Mouse (Mus musculus) myocyte (in vitro differentiated cells): ENCODE results near the gene Plekhm3. TPM values are rescaled to one million over a fixed set of nuclear protein-coding genes. Genes with fewer than 3 reads are reported as not detected.

Experiments used
- H3K27me3 ChIP-seq: one replicate; pipeline ENCODE4 v1.6.1; 2011; ENCODE audit not compliant: control insufficient read depth, insufficient read depth, insufficient read length
- H3K36me3 ChIP-seq: one replicate; pipeline ENCODE4 v1.6.1; 2011; ENCODE audit not compliant: control insufficient read depth, insufficient read depth
- H3K4me2 ChIP-seq: one replicate; pipeline ENCODE4 v1.6.1; 2011; ENCODE audit warnings: low read depth, control low read depth
- H3K4me3 ChIP-seq: one replicate; pipeline ENCODE4 v1.5.1; 2011; ENCODE audit warnings: mild to moderate bottlenecking, control low read depth, moderate library complexity
- H3K79me2 ChIP-seq: one replicate; pipeline ENCODE4 v1.6.1; 2011; ENCODE audit not compliant: control insufficient read depth, insufficient read depth
- H3ac ChIP-seq: one replicate; pipeline ENCODE4 v1.6.1; 2011; ENCODE audit not compliant: control insufficient read depth, insufficient read length
- CEBPB ChIP-seq: IDR thresholded peaks from 2 replicates; pipeline ENCODE4 v1.6.1; 2011; ENCODE audit warnings: mild to moderate bottlenecking, moderate library complexity; ENCODE audit not compliant: poor library complexity, insufficient read depth, severe bottlenecking
- E2F4 ChIP-seq: IDR thresholded peaks from one replicate; pipeline ENCODE4 v1.6.1; 2011; ENCODE audit warnings: mild to moderate bottlenecking, control low read depth, moderate library complexity; ENCODE audit not compliant: insufficient read depth
- MAX ChIP-seq: IDR thresholded peaks from one replicate; pipeline ENCODE4 v1.6.1; 2011; ENCODE audit warnings: low read depth, mild to moderate bottlenecking, control low read depth
- MYOD1 ChIP-seq, 3 experiments: IDR thresholded peaks; one replicate each; pipeline ENCODE4 v1.6.1; 2011; ENCODE audit warnings: control low read depth in 2 of 3, low read depth in 2 of 3, mild to moderate bottlenecking in 2 of 3, moderate library complexity in 1 of 3; ENCODE audit not compliant: insufficient read length in 2 of 3, control insufficient read depth in 1 of 3
- MYOG ChIP-seq, 3 experiments: IDR thresholded peaks; one replicate each; pipeline ENCODE4 v1.6.1; 2011; ENCODE audit warnings: control low read depth in 2 of 3, low read depth in 2 of 3, mild to moderate bottlenecking in 2 of 3; ENCODE audit not compliant: insufficient read length in 2 of 3, control insufficient read depth in 1 of 3, insufficient read depth in 1 of 3
- POLR2A ChIP-seq: IDR thresholded peaks from one replicate; pipeline ENCODE4 v1.6.1; 2011; ENCODE audit warnings: low read depth, mild to moderate bottlenecking, control low read depth, moderate library complexity; ENCODE audit not compliant: insufficient read length
- POLR2AphosphoS2 ChIP-seq: IDR thresholded peaks from one replicate; pipeline ENCODE4 v1.6.1; 2011; ENCODE audit warnings: low read depth, control low read depth; ENCODE audit not compliant: insufficient read length
- REST ChIP-seq: IDR thresholded peaks from one replicate; pipeline ENCODE4 v1.6.1; 2011; ENCODE audit warnings: mild to moderate bottlenecking, control low read depth, moderate library complexity; ENCODE audit not compliant: insufficient read depth, insufficient read length
- SRF ChIP-seq: IDR thresholded peaks from one replicate; pipeline ENCODE4 v1.6.1; 2011; ENCODE audit warnings: low read depth; ENCODE audit not compliant: control insufficient read depth, insufficient read length
- TCF12 ChIP-seq: IDR thresholded peaks from one replicate; pipeline ENCODE4 v1.6.1; 2011; ENCODE audit warnings: mild to moderate bottlenecking, control low read depth; ENCODE audit not compliant: poor library complexity, insufficient read depth, severe bottlenecking
- TCF3 ChIP-seq: IDR thresholded peaks from one replicate; pipeline ENCODE4 v1.6.1; 2011; ENCODE audit warnings: low read depth, control low read depth; ENCODE audit not compliant: insufficient read length
- USF1 ChIP-seq: IDR thresholded peaks from one replicate; pipeline ENCODE4 v1.6.1; 2011; ENCODE audit warnings: low read depth, mild to moderate bottlenecking, control low read depth, moderate library complexity
- polyA plus RNA-seq: library from polyadenylated mRNA; unstranded; fragments of >200 nt; fragmentation: generic; extraction: Trizol; gene quantifications from one replicate; pipeline ENCODE4 v1.2.1, GENCODE M21; 2012; ENCODE audit warnings: missing spikeins

The Plekhm3 gene
- polyA plus RNA-seq, 1 experiment, result 3.9 TPM

GRCm38 (mm10) chr1:64811956-64812355 is 144.7 kb downstream of the Plekhm3 start:
- H3K4me3 ChIP-seq, result no peak overlapping the region
- H3K4me2 ChIP-seq, result no peak overlapping the region
- no peaks in the 10 kb centered on the region for H3K36me3 ChIP-seq
- no peaks in the 10 kb centered on the region for H3K27me3 ChIP-seq
- H3ac ChIP-seq, result no peak overlapping the region
- no peaks in the 10 kb centered on the region for H3K79me2 ChIP-seq
- TF ChIP-seq TCF3 (no peak), POLR2AphosphoS2 (no peak), TCF12 (no peak), POLR2A (no peak), CEBPB (no peak), SRF (no peak), E2F4 (no peak), MYOG (IDR thresholded peaks at IDR 0.05; ENCODE audit: control insufficient read depth in 1 of 3, insufficient read depth in 1 of 3, insufficient read length in 2 of 3, low read depth in 2 of 3) (no peak)

GRCm38 (mm10) chr1:64809085-64809484 is 147.5 kb downstream of the Plekhm3 start:
- no peaks in the 10 kb centered on the region for H3K36me3 ChIP-seq
- H3ac ChIP-seq, result no peak overlapping the region
- H3K27me3 ChIP-seq, result no peaks in the 10 kb centered on the region
- H3K4me3 ChIP-seq, result no peak overlapping the region
- no peak for TF ChIP-seq TCF12
- no peak for TF ChIP-seq USF1
- TF ChIP-seq MAX, result no peak
- H3K79me2 ChIP-seq, result no peaks in the 10 kb centered on the region
- H3K4me2 ChIP-seq, result no peak overlapping the region

- H3K79me2 ChIP-seq, result no peaks in the 10 kb centered on the region
- no peak overlapping the region for H3ac ChIP-seq
- no peaks in the 10 kb centered on the region for H3K36me3 ChIP-seq
- H3K4me2 ChIP-seq, result no peak overlapping the region
- H3K27me3 ChIP-seq, result no peaks in the 10 kb centered on the region
- H3K4me3 ChIP-seq, result no peak overlapping the region
- TF ChIP-seq REST (no peak), POLR2A (no peak), CEBPB (no peak), TCF3 (no peak), TCF12 (no peak)
Observed at GRCm38 (mm10) chr1:64807766-64808165, 148.9 kb downstream of the Plekhm3 start.

GRCm38 (mm10) chr1:64805217-64805616 is 151.4 kb downstream of the Plekhm3 start:
- TF ChIP-seq E2F4 (no peak), MYOG (IDR thresholded peaks at IDR 0.05; ENCODE audit: control insufficient read depth in 1 of 3, insufficient read depth in 1 of 3, insufficient read length in 2 of 3, low read depth in 2 of 3) (peak in 1 of 3 experiments; percentile 30), REST (no peak), TCF3 (no peak), SRF (no peak), POLR2A (no peak), TCF12 (no peak), POLR2AphosphoS2 (no peak), USF1 (no peak), MAX (no peak), MYOD1 (IDR thresholded peaks at IDR 0.05; ENCODE audit: control insufficient read depth in 1 of 3, insufficient read length in 2 of 3, low read depth in 2 of 3) (peak in 2 of 3 experiments; percentile 22 to 34), CEBPB (no peak)
- H3K27me3 ChIP-seq, result no peaks in the 10 kb centered on the region
- H3K4me2 ChIP-seq, result peak overlapping the region; percentile 10
- no peak overlapping the region for H3ac ChIP-seq
- no peaks in the 10 kb centered on the region for H3K36me3 ChIP-seq
- H3K4me3 ChIP-seq, result no peak overlapping the region
- no peaks in the 10 kb centered on the region for H3K79me2 ChIP-seq

GRCm38 (mm10) chr1:64802631-64803030 is 154.0 kb downstream of the Plekhm3 start:
- no peak overlapping the region for H3K4me2 ChIP-seq
- no peak overlapping the region for H3ac ChIP-seq
- H3K36me3 ChIP-seq, result no peaks in the 10 kb centered on the region
- H3K27me3 ChIP-seq, result no peaks in the 10 kb centered on the region
- no peak overlapping the region for H3K4me3 ChIP-seq
- no peak for TF ChIP-seq TCF3
- no peak for TF ChIP-seq REST
- TF ChIP-seq SRF, result no peak
- no peak for TF ChIP-seq MYOD1 (IDR thresholded peaks at IDR 0.05; ENCODE audit: control insufficient read depth in 1 of 3, insufficient read length in 2 of 3, low read depth in 2 of 3)
- no peak for TF ChIP-seq E2F4
- no peak for TF ChIP-seq POLR2AphosphoS2
- TF ChIP-seq TCF12, result no peak
- TF ChIP-seq MYOG (IDR thresholded peaks at IDR 0.05; ENCODE audit: control insufficient read depth in 1 of 3, insufficient read depth in 1 of 3, insufficient read length in 2 of 3, low read depth in 2 of 3), result no peak
- TF ChIP-seq USF1, result no peak
- TF ChIP-seq MAX, result no peak
- TF ChIP-seq POLR2A, result no peak
- no peak for TF ChIP-seq CEBPB
- no peaks in the 10 kb centered on the region for H3K79me2 ChIP-seq
